Mouse (Mus musculus) heart, adult 8-10 months (tissue): ENCODE data around the gene Gm8879. TPM values are rescaled to one million over a fixed set of nuclear protein-coding genes. Genes with fewer than 3 reads are reported as not detected.
"Not testable (repeated sequence)": the region's sequence is repeated elsewhere in the genome, so short reads cannot be mapped to it uniquely, and the experiment has no call there.

Source experiments
- DNase-seq: peaks from one replicate; pipeline ENCODE4 v3.0.0; 2022; ENCODE audit warnings: low spot score
- total RNA-seq, 4 experiments: library from RNA; stranded (reverse); gene quantifications; 2 replicates each; pipeline ENCODE4 v1.2.4; 2022

The Gm8879 gene
- not detected for total RNA-seq

DNA sequence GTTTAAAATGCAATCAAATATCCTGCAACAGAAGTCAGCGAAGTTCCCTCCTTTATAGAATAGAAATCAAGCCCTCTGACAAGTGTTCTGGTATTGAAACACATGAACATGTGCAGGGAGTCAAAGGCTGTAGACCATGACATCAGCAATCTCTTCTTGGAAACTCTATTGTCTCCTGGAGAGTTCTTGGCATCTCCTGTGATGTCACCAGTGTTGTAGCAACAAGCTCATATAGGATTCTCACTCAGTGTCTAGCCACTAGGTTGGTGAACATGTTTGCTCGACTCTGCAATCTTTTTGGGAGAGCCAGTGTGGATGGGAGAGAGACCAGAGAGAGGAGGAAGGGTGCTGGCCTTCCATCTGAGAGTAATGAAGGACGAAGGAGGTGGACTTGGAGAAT is at the start of gene Gm8879:
Gene Gm8879 (plus strand): TSS at position 301 of the 400 bp plus-strand sequence.
- not testable (repeated sequence) for DNase-seq

GRCm38 (mm10) chr5:11138031-11138430 is 10.6 kb downstream of the Gm8879 start:
- DNase-seq: not testable (repeated sequence)

Other genes with a start within 250 kb of the Gm8879 start
- not detected for gene Gm8871, start 179.8 kb upstream of the Gm8879 start, total RNA-seq
- gene Gm8857, start 179.8 kb upstream of the Gm8879 start, total RNA-seq: not detected
- not detected for gene Gm5861, start 55.4 kb downstream of the Gm8879 start, total RNA-seq
- not detected for gene Gm8890, start 128.4 kb downstream of the Gm8879 start, total RNA-seq
- not detected for gene Speer1, start 213.9 kb downstream of the Gm8879 start, total RNA-seq